Mouse (Mus musculus): ENCODE data around the gene Scfd2.

Scfd2 gene

DNA sequence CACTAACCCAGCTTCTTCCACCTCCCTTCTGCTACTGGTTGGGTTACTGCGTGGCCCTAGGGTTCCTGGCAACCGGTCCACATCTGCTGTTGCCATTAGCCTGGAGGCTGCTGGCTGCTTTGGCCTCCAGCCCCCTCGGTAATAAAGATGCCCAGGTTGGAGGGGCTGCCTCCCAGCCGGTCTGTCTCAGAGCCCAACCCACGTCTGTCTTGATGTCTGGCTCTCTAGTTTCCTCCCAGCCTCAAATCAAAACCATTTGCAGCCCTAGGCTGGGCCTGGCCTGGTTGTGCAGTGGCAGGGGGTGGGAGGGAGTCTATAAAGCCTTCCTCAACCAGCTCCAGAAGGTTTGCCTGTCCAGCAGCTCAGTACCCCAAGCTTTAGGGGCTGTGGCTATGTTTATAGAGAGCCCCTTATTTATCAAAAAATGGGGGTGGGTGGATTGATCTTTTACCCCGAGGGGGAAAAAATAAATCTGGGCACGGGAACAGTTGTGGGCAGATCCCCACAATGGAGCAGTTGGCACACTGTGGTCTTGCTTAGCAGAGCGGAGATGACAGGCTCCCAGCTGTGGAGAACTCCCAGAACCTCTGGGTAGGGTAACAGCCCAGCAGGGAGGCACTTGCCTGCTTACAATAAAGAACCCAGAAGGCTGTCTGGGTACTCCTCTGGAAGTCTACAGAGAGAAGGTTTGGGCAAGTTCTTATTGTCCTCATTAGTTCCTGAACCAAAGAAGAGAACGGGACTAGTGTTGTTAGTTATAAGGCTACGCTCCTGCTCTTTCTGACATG lies 329.8 kb downstream of the Scfd2 start:
- DNase-seq (ENCODE audit: low spot score): no peak

DNA sequence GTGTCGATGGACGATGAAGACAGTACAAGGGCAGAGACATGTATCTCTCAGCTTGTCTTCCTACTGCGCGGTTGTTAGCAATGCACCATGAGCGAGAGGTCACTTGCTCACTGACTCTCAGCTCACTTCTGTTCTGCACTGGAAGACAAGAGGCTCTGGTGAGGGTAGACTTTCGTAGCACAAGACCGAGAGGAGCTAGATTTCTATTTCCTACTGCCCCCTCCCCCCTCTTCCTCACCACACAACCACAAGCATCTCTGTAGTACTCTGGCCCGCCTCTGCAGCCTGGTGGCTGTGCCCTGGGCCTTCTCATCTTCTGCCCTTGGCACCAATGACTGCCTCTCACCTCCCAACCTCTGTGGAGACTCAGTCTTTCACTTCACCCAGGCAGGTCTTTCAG lies 331.1 kb downstream of the Scfd2 start:
- DNase-seq (ENCODE audit: low spot score): no peak

DNA sequence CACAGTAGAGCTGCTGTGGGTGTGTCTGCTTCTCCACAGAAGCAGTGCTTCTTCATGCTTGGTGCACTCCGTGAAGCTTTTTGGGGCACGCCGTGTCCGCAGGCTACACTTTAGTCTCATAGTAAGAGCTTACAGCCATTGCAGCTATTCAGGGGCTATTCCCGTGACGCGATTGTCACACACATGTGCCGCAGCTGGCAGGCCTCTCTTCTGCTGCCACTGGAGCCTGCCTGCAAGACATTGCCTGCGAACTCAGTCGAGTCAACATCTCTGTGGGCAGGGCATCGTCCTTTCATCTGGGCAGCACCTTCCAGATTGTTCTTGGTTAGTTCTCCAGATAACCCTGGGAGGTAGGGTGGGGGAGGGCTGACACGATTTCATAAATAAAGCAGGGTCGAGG lies 331.8 kb downstream of the Scfd2 start:
- no peak for DNase-seq (ENCODE audit: low spot score)

DNA sequence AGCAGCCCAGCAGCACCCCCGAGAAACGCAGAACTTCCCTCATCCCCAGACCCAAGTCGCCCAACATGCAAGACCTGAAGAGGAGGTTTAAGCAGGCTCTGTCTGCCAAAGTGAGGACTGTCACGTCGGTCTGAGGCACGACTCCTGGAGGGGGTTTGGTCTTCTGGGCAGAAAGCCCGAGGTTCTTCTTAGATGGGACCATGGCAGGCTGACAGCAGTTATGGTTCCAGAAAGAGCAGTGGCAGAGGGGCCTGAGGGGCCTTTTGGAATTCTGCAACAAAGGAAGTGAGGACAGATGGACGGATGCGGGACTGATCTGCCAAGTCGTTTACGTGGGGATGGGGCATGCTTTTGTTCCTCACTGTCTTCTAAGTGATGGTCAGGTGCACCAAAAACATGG lies 333.1 kb downstream of the Scfd2 start:
- DNase-seq (ENCODE audit: low spot score): no peak

DNA sequence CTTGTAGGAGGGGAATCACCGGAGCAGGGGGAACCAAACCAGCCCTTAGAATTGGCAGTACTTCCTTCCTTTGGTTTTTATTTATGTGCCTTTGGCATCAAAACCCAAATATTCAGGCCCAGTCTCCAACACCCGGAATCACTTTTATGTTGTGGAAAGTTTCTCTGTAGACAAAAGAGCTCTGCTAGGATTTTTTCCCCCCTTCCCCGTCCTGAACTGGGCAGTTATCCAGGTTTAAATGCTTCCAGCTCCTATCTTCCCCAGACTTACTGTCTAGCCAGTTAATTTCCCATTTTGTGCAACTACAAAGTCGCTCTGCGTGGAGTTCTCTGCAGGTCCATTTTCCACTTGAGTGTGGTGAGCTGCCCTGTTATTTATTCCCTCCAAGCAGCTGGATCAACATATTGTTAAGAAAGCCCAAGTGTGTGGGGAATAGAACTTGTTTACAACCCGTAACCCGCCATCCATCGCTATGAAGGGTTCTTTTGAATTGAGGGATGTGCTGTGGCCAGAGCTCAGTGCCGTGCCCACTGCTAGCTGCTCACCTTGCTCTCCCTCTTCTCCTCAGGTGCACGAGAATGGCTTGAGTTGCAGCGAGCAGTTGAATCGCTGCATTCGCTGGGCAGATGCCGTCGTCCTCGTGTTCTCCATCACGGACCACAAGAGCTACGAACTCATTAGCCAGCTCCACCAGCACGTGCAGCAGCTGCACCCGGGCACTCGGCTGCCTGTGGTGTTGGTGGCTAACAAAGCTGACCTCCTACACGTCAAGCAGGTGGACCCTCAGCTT lies 333.8 kb downstream of the Scfd2 start:
- DNase-seq (ENCODE audit: low spot score): no peak

DNA sequence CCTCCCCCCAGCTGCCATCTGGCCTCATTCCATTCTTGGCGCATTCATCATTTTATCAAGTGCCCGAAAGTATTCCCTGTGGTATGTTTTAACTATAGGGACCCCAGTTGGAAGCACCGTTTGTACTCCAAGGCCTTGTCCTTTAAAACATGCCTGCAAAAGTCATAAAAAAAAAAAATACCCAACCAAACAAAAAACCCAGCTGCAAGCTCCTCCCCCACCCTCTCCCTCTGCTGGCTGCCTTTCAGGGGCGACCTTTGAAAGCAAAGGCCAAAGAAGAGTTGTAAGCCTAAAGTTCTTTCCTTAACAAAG lies 335.3 kb downstream of the Scfd2 start:
- no peak for DNase-seq (ENCODE audit: low spot score)

DNA sequence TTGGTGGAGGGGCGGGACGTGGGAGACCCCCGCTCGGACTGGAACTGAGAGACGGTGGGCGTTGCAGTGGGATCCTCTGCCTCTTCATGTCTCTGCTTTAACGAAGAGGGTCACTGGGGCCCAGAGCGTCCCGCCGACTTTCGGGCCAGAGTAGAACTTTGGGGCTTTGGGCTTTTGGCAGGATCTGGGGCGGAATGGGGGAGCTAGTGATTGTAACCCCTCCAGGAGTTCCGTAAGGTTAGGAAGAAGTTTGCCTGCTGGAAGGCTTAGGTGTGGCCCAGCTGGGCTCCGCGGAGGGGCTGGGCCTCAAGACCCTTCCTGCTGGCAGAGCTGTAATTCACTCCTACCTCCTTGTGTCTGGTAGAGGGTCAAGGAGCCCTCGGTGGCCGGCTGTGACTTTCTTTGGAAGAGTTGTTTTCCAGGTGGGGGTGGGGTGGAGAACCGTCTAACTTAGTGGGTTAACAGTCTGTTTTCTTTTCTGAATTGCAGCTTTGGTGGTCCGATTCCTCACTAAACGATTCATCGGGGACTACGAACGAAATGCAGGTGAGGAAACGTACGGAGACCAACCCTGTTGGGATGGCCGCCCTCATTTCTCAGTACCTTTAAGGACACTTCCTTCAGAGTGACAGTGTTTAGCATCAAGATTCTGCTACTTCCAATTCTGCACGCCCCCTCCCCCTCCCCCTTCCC lies 335.8 kb downstream of the Scfd2 start:
- DNase-seq (ENCODE audit: low spot score): no peak

DNA sequence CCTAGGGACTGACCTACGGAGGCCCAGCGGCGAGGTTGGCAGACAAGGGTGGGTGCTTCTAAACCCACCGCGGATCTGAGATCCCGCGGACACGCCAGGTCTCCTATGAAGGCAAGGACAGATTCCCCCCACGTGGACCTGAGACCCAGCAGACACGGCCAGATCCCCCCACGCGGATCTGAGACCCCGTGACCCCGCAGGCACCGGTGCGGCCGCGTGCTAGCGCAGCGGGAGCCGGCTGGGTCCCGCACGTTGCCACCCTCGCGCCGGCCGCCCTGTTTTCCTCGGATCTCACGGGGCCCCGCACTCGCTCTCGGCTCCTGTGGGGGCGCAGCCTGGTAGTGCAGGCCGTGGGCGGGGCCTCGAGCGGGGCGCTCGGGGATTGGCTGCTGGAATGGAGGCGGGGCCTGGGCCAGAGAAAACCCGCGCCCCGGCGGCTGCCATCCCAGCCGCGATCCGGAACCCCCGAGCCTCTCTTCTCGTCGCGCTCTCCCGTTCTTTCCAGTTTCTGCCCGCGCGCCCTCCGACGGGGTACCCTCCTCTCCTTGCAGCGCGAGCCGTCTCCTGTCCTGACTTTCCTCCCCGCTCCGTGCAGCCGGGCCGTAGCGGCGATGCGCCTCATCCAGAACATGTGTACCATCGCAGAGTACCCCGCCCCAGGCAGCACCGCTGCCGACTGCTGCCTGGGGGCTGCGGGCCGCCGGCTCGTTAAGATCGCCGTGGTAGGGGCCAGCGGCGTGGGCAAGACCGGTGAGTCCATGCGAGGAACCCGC lies 336.5 kb downstream of the Scfd2 start, which contains the start of gene Rasl11b:
TSS of gene Rasl11b (plus strand) at position 446 of the 773 bp plus-strand sequence.
- DNase-seq (ENCODE audit: low spot score): peak; percentile 78

DNA sequence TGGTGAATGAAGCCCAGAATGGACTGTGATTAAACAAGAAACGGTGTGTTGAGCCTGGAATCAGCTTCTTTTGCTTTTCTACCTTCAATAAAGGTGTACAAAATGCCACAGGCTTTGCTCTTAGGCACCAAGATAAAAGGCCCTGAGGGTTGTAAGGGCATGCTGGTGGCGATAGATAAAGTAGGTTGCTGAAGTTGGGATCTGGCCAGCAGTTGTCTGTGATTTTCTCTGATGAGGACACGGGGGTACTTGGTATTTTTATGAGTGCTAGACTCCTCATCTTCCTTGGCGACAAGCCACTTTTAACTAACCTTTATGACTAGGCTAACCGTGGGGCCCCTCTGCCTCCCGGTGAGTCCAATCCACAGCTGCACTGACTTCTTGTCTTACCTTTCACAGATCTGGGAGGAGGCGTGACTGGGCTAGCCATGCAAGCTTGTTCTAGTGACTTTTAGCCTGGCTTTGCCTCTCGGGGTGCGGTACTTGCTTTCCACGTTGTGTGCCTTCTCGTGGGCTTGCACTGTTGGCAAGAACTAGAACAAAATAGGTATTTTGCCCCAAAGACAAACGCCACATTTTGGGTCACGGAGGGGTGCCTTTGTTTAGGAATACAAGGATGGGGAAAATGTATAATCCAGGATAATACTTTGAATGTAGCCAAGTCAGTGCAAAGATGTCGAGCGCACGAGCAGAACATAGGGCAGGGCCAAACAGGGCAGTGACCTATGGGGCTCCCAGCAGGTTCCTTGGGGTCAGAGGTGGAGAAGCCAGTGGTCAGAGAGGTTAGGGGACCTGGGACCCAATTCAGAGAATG lies 337.3 kb downstream of the Scfd2 start:
- no peak for DNase-seq (ENCODE audit: low spot score)

DNA sequence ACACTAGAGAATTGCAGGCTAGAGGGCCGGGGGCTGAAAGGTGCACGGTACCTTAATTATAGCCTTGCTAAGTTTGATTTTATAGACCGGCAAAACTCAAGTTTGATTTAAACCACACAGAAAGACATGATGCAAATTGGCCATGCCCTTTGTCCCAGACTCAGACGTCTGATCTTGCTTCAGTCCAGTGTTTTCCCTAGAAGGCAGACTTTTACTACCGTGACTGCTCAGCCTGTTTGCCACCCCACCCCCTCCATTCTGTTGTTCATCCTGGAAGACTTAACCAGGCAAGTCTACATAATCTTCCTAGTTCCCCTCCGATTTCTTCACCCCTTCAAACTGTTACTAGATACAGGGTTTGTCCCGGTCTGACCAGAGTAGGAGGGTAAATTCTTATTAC lies 337.9 kb downstream of the Scfd2 start:
- no peak for DNase-seq (ENCODE audit: low spot score)

DNA sequence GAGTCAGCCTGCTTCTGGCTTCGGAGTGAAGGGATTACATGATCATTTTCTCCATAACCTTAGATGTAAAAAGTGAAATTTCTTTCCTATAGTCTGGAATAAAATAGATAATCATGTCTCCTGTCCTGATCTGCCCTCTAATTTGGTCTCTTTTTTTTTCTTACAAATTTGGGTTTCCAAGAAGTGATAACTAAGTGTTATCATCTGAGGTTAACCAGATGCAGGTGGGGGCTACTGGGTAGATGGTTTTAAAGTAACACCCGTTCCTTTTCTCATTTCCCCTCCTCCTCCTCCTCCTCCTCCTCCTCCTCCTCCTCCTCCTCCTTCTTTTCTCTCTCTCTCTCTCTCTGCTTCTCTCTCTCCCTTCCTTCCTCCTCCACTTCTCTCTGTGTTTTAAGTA lies 338.6 kb downstream of the Scfd2 start:
- no peak for DNase-seq (ENCODE audit: low spot score)

DNA sequence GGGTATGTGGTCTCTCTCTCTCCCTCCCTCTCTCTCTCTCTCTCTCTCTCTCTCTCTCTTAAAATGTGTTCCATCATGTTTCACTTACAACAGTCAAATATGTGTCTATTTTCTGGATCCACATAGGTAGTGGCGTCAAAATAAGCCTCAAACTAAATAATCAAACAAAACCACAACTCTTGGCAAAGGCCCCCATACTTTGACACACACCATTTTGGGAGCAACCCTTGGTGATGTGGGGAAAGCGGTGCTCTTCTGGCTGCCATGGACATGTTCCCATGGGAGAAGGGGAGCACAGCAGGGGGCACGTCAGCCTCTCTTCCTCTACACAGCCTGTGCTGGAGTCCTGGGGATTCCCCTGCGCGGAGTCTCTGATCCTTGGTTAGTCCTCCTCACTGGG lies 340.6 kb downstream of the Scfd2 start:
- no peak for DNase-seq (ENCODE audit: low spot score)

DNA sequence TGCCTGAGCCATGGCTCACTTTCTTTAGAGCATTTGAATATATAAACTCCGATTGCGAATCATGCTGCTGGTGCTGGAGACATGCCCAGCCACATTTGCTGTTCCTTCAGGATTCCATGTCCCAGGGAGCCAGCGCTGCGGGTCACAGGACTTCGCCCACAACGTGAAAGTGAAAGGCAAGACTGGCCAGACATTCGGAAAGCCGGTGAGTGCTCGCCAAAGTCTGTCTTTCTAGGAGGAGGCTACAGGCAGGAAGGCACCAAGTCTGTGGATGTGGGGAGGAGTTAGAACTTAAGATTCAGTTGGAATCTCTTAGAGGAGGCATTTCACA lies 341.4 kb downstream of the Scfd2 start:
- DNase-seq (ENCODE audit: low spot score): no peak

DNA sequence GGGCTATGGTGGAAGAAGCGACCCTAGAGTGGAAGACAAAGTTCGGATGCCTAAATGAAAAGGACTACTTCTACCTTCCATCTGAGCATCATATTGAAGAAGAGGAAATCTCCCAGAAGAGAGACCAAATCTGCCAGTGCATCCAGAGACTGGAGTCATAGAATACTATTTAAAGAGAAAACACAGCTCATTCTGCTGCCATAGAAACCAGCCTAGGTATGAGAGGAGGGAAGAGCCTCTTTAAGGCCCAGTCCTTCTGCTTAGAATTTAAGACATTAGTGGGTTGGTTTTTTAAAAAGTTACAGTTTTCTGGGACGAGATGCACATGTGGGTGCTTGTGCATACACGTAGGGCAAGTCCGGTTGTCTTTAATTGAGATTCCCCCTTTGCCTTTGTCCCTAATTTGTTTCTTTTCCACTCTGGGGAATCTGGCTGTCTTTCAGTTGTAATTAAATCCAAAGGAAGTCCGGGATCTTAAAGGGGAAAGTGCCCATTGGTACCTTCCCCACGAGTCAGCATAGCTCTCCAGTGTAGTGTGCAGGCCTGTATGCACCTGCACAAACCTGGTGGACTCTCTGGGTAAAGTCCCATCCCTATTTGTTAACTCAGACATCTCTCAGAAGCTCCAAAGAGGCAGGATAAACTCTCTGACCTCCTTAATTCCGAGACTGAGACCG lies 341.9 kb downstream of the Scfd2 start:
- no peak for DNase-seq (ENCODE audit: low spot score)

DNA sequence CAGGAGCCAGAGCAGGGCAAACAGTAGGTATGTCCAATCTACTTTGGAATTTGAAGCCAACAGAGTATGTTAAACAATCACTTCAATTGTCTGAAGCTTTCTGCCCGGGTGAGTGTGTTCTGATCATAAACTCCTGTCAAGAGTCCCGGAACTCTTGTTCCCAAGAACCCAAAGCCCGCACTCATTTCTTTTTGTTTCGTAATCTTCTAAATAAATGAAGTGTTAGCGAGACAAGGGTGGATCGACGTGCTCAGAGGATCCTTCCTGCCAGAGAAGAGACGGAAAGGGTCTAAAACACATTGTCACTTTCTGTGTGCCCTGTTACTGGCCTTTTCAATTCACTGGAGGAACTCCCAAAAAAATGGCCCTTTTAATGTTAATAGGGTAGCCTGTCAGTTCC lies 342.7 kb downstream of the Scfd2 start:
- DNase-seq (ENCODE audit: low spot score): no peak

DNA sequence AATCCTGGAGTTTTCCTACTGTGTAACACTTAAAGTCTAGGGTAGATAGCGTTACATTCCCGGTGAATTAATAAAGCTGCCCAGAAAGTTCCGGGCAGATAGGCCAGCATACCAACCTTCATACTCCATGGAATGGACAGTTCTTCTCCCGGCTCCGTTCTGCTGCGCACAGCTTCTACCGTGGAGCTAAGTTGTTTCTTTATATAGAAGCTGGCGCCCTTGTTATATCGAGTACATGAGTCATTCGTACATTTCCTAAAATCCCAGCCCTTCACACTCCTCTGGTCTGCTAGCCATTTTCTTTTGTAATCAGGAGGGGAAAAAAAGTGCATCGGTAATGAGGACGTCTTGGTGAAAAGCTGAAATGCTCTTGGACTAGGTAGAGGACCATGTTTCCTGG lies 343.5 kb downstream of the Scfd2 start:
- DNase-seq (ENCODE audit: low spot score): no peak

DNA sequence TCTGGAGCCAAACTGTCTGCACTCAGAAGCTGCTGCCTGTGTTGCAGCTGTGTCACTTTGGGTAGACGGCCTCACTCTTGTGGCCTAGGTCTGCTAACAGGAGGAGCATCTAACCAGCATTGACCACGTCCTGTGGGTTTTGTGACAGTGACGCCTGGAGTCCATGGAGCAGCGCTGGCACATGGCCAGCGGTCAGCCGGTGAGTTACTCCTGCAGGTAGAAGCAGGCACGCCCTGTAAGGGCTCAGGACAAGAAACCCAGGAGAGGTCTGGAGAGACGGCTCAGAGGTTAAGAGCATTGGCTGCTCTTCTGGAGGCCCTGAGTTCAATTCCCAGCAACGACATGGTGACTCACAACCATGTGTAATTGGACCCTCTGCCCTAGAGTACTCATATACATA lies 347.0 kb downstream of the Scfd2 start:
- DNase-seq (ENCODE audit: low spot score): no peak

DNA sequence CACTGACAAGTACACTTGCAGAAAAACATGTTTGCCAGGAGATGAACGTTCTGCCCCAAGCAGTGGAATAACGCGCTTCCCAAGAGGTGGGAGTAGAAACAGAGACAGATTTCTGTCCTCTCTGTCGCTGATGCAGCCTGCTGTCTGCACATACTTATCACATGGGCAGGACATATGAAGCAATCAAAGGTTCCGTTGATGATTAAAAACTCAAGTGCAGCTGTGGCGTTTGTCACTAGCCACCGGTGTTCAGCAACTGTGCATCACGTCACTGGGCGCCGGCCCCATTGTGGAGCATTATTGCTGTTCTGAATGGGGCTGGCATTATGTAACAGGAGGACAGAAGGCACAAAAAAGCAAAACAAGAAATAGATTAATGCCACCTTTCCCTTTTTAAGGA lies 348.4 kb downstream of the Scfd2 start:
- no peak for DNase-seq (ENCODE audit: low spot score)

DNA sequence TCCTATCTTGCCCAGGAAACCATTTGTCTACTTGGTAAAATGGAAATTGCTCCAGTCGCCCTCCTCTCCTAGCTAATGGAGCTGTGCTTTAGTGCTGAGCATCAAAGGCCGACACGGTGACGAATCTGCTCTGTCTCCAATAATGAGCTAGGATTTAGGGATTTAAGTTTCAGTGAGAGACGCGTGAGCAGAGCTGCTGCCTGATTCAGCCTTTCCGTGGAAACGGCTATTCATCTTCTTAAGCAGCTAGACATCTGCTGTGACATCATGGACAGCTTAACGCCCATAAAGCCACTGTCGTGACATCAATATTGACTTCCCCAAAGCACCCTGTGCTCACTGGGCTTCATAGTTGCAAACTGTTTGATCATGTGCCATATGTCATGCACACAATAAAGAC lies 351.3 kb downstream of the Scfd2 start:
- DNase-seq (ENCODE audit: low spot score): no peak

DNA sequence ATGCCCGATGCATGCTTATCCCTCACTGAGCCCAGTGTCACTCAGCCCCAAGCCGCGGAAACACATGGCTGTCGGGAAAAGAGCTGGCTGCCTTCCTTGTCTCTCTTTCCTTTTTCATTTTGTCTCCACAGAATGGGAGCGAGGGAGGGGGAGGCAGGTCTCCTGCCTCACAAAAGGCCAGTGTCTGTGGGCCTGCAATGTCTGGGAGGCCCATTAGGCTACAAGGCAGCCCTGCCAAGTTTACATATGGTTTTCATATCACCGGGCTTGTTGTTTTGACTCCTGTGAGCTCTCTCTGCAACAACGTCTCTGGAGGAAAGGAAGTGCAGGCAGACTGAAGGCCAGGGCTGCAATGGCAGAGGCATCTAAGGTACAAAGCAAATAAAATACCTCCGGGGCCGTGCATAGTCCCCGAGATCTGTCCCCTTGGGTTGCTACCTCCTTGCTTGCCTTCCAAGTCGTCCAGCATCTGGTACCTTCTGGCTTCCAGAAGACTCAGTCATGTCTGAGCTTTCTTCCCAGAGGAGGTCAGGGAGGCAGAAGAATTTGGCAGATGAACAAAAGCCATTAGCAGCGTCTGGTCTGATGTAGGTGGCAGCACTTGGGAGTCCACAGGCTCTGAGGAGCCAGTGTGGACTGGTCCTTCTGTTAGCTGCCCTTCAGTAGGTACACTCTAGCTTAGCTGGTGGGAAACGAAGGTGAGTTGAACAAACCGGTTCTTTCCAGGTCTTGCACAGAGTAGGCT lies 355.9 kb downstream of the Scfd2 start:
- no peak for DNase-seq (ENCODE audit: low spot score)
